Mouse (Mus musculus): ENCODE data around the gene Lcn4.
"Not testable (repeated sequence)": the region's sequence is repeated elsewhere in the genome, so short reads cannot be mapped to it uniquely, and the experiment has no call there.

Gene Lcn4

DNA sequence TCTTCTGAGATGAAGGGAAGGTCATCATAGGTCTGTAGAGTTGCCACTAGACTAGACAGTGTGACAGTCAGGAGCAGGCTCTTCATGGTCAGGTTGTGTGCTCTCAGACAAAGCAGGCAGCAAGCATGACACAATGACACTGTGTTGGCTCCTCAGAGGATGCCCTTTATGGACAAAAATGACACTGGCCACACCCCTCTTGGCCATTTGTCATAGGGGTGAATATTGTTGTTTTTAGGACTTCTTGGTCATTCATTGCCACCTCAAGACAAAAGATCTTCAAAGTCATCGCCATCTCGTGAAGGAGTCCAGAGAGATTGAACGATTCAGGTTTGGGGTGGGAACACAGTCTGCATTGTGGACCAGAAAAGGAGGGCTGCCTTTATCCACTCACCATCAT is at the start of gene Lcn4:
TSS of gene Lcn4 (minus strand) at position 101 of the 400 bp plus-strand sequence.
- Histone ChIP-seq H3K4me1 (replicated peaks; ENCODE audit: low read depth, low read length) (no peaks in the 10 kb centered on the region), H3K27me3 (ENCODE audit: insufficient read depth, low read length) (peaks cover 3% of the 10 kb centered on the region; the same call in 1 of the 2 replicates), H3K9me3 (ENCODE audit: low read length) (no peaks in the 10 kb centered on the region), H3K4me3 (replicated peaks; ENCODE audit: low read length) (no peak within 1 kb of the TSS), H3K36me3 (ENCODE audit: insufficient read depth, low read length) (no peaks in the 10 kb centered on the region)
- no peak for TF ChIP-seq NANOG (IDR thresholded peaks at IDR 0.05; ENCODE audit: borderline replicate concordance, low read length)
- no peak for TF ChIP-seq CTCF (conservative IDR thresholded peaks at IDR 0.05; ENCODE audit: low read length)
- TF ChIP-seq POU5F1 (IDR thresholded peaks at IDR 0.05; ENCODE audit: borderline replicate concordance, low read length) = no peak

DNA sequence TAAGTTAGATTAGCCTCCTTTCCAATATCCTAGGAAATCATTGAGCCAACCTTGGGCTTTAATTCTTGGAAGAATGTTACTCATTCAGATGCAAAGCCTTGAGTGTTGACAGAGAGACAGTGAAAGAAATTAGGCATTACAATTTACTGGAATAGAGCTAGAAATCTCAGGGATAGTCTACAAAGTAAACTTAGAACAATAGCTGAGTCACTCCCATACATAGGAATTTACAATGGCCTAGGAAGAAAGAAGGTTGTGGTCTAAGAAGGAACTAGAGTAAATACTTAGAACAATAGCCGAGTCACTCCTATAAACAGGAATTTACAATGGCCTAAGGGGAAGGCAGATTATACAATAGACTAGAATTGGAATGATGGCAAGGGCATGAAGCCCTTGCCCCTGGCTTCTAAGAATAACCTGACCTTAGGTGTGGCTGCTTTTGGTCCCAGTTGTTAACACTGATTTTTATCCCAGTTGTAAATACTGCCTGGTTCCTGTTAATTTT is 15.1 kb upstream of the Lcn4 start:
- Histone ChIP-seq H3K4me3 (replicated peaks; ENCODE audit: low read length) (no peak overlapping the region), H3K9me3 (ENCODE audit: low read length) (peaks cover 51% of the 10 kb centered on the region), H3K36me3 (ENCODE audit: insufficient read depth, low read length) (no peaks in the 10 kb centered on the region), H3K4me1 (replicated peaks; ENCODE audit: low read depth, low read length) (no peaks in the 10 kb centered on the region), H3K27me3 (ENCODE audit: insufficient read depth, low read length) (no peaks in the 10 kb centered on the region)
- TF ChIP-seq CTCF (conservative IDR thresholded peaks at IDR 0.05; ENCODE audit: low read length) (no peak), NANOG (IDR thresholded peaks at IDR 0.05; ENCODE audit: borderline replicate concordance, low read length) (no peak), POU5F1 (IDR thresholded peaks at IDR 0.05; ENCODE audit: borderline replicate concordance, low read length) (no peak)

DNA sequence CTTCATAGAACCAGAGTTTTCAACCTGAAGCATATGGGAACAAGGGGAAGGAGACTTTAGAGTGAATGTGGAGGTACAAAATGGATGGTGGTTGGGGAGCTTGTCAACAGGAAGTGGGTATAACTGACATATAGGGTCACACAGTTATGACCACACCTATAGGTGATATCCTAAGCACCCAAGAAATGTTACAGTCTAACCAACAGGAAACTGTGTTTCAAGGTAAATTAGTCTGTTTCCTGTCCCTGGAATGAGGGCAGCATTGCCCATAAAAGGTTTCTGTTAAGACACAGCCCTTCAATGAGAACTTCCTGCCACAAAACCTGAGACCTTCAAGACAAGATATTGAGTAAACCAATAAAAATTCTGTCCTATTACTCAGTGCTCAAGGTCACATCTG is 2.3 kb downstream of the Lcn4 start:
- TF ChIP-seq CTCF (conservative IDR thresholded peaks at IDR 0.05; ENCODE audit: low read length) = no peak
- no peak for TF ChIP-seq POU5F1 (IDR thresholded peaks at IDR 0.05; ENCODE audit: borderline replicate concordance, low read length)
- TF ChIP-seq NANOG (IDR thresholded peaks at IDR 0.05; ENCODE audit: borderline replicate concordance, low read length) = no peak
- Histone ChIP-seq H3K4me3 (replicated peaks; ENCODE audit: low read length) (no peak overlapping the region), H3K9me3 (ENCODE audit: low read length) (no peaks in the 10 kb centered on the region), H3K36me3 (ENCODE audit: insufficient read depth, low read length) (no peaks in the 10 kb centered on the region), H3K27me3 (ENCODE audit: insufficient read depth, low read length) (peaks cover 5% of the 10 kb centered on the region; the same call in 1 of the 2 replicates), H3K4me1 (replicated peaks; ENCODE audit: low read depth, low read length) (no peaks in the 10 kb centered on the region; the same call in 1 of the 2 replicates)

DNA sequence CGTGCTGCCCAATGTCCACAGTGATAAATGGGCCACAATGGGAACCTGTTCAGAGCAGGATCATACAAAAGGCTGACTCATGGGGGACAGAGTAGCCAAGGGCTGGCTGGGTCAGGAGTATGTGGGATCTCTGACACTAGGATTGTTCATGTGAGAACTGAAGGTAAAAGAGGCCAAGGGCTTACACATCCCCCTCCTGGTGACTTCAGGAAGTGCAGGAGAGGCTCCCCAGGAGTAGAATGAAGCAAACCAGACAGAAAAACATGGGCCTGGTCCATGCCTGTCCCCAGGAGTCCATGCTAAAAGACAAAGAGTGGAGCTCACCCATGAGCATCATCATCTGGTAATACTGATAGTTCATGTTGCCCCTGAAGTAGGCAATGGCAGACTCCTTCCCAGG is 7.5 kb downstream of the Lcn4 start:
- H3K36me3 ChIP-seq (ENCODE audit: insufficient read depth, low read length) = not testable (repeated sequence)
- peak; percentile 82 for TF ChIP-seq CTCF (conservative IDR thresholded peaks at IDR 0.05; ENCODE audit: low read length)
- peaks cover 13% of the 10 kb centered on the region for H3K27me3 ChIP-seq (ENCODE audit: insufficient read depth, low read length)

DNA sequence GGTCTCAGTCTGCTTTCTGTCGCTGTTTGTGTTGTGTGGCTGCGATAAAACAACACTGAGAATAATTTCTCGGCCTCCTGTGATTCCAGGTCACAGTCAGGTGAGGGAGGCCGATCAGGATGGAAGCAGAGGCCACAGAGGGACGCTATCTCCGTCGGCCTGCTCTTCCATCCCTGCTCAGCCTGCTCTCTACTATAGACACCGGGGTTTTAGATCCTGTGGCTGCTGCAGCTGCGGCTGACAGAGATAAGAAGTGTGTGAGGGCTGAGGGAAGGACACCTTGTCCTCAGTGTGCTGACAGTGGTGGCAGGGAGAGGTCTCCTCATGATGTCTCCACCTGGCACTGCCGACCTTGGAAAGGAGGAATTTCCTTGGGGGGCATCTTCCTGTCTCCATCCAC is 8.0 kb downstream of the Lcn4 start:
- peaks cover 11% of the 10 kb centered on the region for H3K4me1 ChIP-seq (replicated peaks; ENCODE audit: low read depth, low read length)
- H3K9me3 ChIP-seq (ENCODE audit: low read length) = peaks cover 6% of the 10 kb centered on the region
- H3K4me3 ChIP-seq (replicated peaks; ENCODE audit: low read length) = no peak overlapping the region
- no peaks in the 10 kb centered on the region for H3K36me3 ChIP-seq (ENCODE audit: insufficient read depth, low read length)
- H3K27me3 ChIP-seq (ENCODE audit: insufficient read depth, low read length) = peaks cover 13% of the 10 kb centered on the region
- TF ChIP-seq NANOG (IDR thresholded peaks at IDR 0.05; ENCODE audit: borderline replicate concordance, low read length) = no peak
- no peak for TF ChIP-seq CTCF (conservative IDR thresholded peaks at IDR 0.05; ENCODE audit: low read length)
- no peak for TF ChIP-seq POU5F1 (IDR thresholded peaks at IDR 0.05; ENCODE audit: borderline replicate concordance, low read length)

More for the DNA sequence above, 7.5 kb downstream of the Lcn4 start:
- H3K4me1 ChIP-seq (replicated peaks; ENCODE audit: low read depth, low read length) = peaks cover 11% of the 10 kb centered on the region
- H3K4me3 ChIP-seq (replicated peaks; ENCODE audit: low read length); H3K9me3 ChIP-seq (ENCODE audit: low read length): not testable (repeated sequence)

DNA sequence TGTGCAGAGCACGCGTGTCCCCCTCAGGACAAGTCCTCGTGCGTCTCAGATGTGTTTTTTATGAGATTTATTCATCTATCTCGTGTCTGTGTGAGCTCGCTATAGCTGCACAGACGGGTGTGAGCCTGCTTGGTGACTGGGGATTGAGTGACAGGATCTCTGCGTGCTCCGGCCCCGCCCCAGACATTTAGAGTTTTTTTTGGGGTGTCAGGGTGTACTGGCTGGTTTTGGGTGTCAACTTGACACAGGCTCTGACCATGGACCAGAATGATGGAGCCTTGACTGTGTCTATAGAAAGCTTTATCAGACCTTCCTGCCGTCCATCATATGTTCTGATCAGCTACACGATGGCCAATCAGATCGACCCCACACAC is 8.6 kb downstream of the Lcn4 start:
- TF ChIP-seq CTCF (conservative IDR thresholded peaks at IDR 0.05; ENCODE audit: low read length) = no peak
- TF ChIP-seq NANOG (IDR thresholded peaks at IDR 0.05; ENCODE audit: borderline replicate concordance, low read length) = no peak
- TF ChIP-seq POU5F1 (IDR thresholded peaks at IDR 0.05; ENCODE audit: borderline replicate concordance, low read length) = no peak
- H3K4me3 ChIP-seq (replicated peaks; ENCODE audit: low read length) = peak overlapping the region; percentile 46; the same call in 1 of the 2 replicates
- H3K9me3 ChIP-seq (ENCODE audit: low read length) = peaks cover 6% of the 10 kb centered on the region
- H3K4me1 ChIP-seq (replicated peaks; ENCODE audit: low read depth, low read length) = peaks cover 11% of the 10 kb centered on the region
- no peaks in the 10 kb centered on the region for H3K36me3 ChIP-seq (ENCODE audit: insufficient read depth, low read length)
- peaks cover 13% of the 10 kb centered on the region for H3K27me3 ChIP-seq (ENCODE audit: insufficient read depth, low read length)

DNA sequence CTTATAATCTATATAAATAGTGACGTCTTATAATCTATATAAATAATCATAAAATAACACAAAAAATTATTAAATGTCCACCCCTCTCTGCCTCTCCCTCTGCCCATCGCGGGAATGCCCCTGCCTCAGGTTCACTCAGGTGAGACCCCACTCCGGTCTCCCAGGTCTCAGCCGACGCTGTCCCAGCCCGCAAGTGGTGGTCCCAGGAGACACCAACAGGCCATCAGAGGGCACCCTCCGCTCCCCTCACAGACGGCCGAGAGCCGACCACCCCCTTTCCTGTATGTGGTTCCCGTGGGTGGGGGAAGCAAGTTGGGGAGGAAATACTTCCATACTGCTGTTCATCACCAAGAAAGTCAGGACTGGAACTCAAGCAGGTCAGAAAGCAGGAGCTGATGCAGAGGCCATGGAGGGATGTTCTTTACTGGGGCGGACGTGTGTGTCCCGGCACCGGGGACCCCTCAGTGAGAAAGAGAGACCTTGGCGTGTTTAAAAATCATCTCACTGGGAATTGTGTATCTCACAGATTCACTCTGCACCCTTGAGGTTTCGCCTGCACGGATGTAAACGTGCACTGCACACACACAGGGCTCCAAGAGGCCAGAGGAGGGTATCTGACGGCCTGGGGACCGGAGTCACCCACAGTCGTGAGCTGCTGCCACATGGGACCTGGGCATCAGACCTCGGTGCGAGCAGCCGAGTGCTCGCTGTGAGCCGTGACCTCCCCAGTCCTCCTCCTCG is 9.1 kb downstream of the Lcn4 start:
- H3K9me3 ChIP-seq (ENCODE audit: low read length) = peaks cover 6% of the 10 kb centered on the region
- H3K36me3 ChIP-seq (ENCODE audit: insufficient read depth, low read length) = no peaks in the 10 kb centered on the region
- H3K4me3 ChIP-seq (replicated peaks; ENCODE audit: low read length) = peak overlapping the region; percentile 46
- no peak for TF ChIP-seq NANOG (IDR thresholded peaks at IDR 0.05; ENCODE audit: borderline replicate concordance, low read length)
- TF ChIP-seq POU5F1 (IDR thresholded peaks at IDR 0.05; ENCODE audit: borderline replicate concordance, low read length) = no peak
- no peak for TF ChIP-seq CTCF (conservative IDR thresholded peaks at IDR 0.05; ENCODE audit: low read length)
- peaks cover 12% of the 10 kb centered on the region for H3K27me3 ChIP-seq (ENCODE audit: insufficient read depth, low read length)
- peaks cover 11% of the 10 kb centered on the region for H3K4me1 ChIP-seq (replicated peaks; ENCODE audit: low read depth, low read length)

DNA sequence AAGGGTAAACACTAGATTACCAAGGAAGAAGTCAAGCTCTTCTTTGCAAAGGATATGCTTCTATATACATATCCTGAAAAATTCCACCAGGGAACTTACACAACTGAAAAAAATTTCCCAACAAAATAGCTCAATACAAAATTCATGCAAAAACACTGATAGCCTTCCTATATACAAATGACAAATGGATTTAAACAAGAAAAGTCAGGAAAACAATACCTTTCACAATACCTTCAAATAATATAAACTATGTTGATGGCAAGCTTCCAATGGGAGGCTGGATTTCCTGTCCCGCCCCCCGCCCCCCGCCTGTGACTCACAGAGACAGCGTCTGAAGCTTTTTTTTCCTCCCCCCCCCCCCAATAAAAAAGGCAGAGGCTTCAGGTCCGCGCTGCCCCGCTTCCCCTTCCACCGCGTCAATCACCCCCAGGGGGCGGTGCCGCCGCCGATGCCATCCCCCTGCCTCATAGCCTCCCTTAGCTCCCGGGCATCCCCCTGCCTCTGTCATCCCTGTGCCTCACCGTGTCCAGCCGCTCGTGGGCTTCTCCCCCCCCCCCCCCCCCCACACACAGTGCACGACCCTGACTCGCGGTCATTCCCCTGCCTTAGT is 9.8 kb downstream of the Lcn4 start:
- TF ChIP-seq POU5F1 (IDR thresholded peaks at IDR 0.05; ENCODE audit: borderline replicate concordance, low read length) (no peak), NANOG (IDR thresholded peaks at IDR 0.05; ENCODE audit: borderline replicate concordance, low read length) (no peak), CTCF (conservative IDR thresholded peaks at IDR 0.05; ENCODE audit: low read length) (no peak)
- Histone ChIP-seq H3K27me3 (ENCODE audit: insufficient read depth, low read length) (peaks cover 10% of the 10 kb centered on the region), H3K4me1 (replicated peaks; ENCODE audit: low read depth, low read length) (peaks cover 11% of the 10 kb centered on the region), H3K36me3 (ENCODE audit: insufficient read depth, low read length) (no peaks in the 10 kb centered on the region), H3K9me3 (ENCODE audit: low read length) (peaks cover 6% of the 10 kb centered on the region), H3K4me3 (replicated peaks; ENCODE audit: low read length) (peak overlapping the region; percentile 46)
